Mouse (Mus musculus): ENCODE data around the gene Kcnq5. TPM values are rescaled to one million over a fixed set of nuclear protein-coding genes. Genes with fewer than 3 reads are reported as not detected.

The Kcnq5 gene
- polyA plus RNA-seq, 1 experiment from 2014 or later = 0.99 TPM

GRCm38 (mm10) chr1:21870889-21871288 is 90.9 kb downstream of the Kcnq5 start:
- Histone ChIP-seq H3K9ac (ENCODE audit: low read depth, low read length) (no peak overlapping the region), H3K9me3 (ENCODE audit: control insufficient read depth, low read length) (no peaks in the 10 kb centered on the region), H3K36me3 (ENCODE audit: control insufficient read depth, insufficient read depth, low read length) (no peaks in the 10 kb centered on the region), H3K4me3 (ENCODE audit: low read length) (no peak overlapping the region), H3K27me3 (ENCODE audit: control insufficient read depth, insufficient read depth, low read length) (no peaks in the 10 kb centered on the region), H3K4me1 (ENCODE audit: control insufficient read depth, insufficient read depth, low read length) (no peaks in the 10 kb centered on the region), H3K4me2 (replicated peaks; ENCODE audit: low read depth, low read length) (no peak overlapping the region), H3K27ac (ENCODE audit: low read depth, low read length) (no peak overlapping the region)
- ATAC-seq (ENCODE audit: low FRiP score, low TSS enrichment) = peak; percentile 88
- WGBS = 29% methylated on average over 4 of the region's 4 CpGs

- ATAC-seq (ENCODE audit: low FRiP score, low TSS enrichment) = no peak
- no peaks in the 10 kb centered on the region for H3K4me1 ChIP-seq (ENCODE audit: control insufficient read depth, insufficient read depth, low read length)
- H3K4me3 ChIP-seq (ENCODE audit: low read length) = no peak overlapping the region
- H3K9ac ChIP-seq (ENCODE audit: low read depth, low read length) = no peak overlapping the region
- H3K36me3 ChIP-seq (ENCODE audit: control insufficient read depth, insufficient read depth, low read length) = no peaks in the 10 kb centered on the region
- no peak overlapping the region for H3K27ac ChIP-seq (ENCODE audit: low read depth, low read length)
- no peak overlapping the region for H3K4me2 ChIP-seq (replicated peaks; ENCODE audit: low read depth, low read length)
- H3K9me3 ChIP-seq (ENCODE audit: control insufficient read depth, low read length) = no peaks in the 10 kb centered on the region
- 86% methylated on average over 1 of the region's 1 CpGs for WGBS
- H3K27me3 ChIP-seq (ENCODE audit: control insufficient read depth, insufficient read depth, low read length) = no peaks in the 10 kb centered on the region
Observed at GRCm38 (mm10) chr1:21868484-21868883, 93.3 kb downstream of the Kcnq5 start.

GRCm38 (mm10) chr1:21856399-21856798 is 105.3 kb downstream of the Kcnq5 start:
- WGBS = 79% methylated on average over 3 of the region's 3 CpGs
- Histone ChIP-seq H3K4me1 (ENCODE audit: control insufficient read depth, insufficient read depth, low read length) (no peaks in the 10 kb centered on the region), H3K4me2 (replicated peaks; ENCODE audit: low read depth, low read length) (no peak overlapping the region), H3K9ac (ENCODE audit: low read depth, low read length) (no peak overlapping the region), H3K27ac (ENCODE audit: low read depth, low read length) (no peak overlapping the region), H3K27me3 (ENCODE audit: control insufficient read depth, insufficient read depth, low read length) (no peaks in the 10 kb centered on the region), H3K4me3 (ENCODE audit: low read length) (no peak overlapping the region), H3K9me3 (ENCODE audit: control insufficient read depth, low read length) (no peaks in the 10 kb centered on the region), H3K36me3 (ENCODE audit: control insufficient read depth, insufficient read depth, low read length) (no peaks in the 10 kb centered on the region)
- no peak for ATAC-seq (ENCODE audit: low FRiP score, low TSS enrichment)

GRCm38 (mm10) chr1:21838534-21838933 is 123.2 kb downstream of the Kcnq5 start:
- ATAC-seq (ENCODE audit: low FRiP score, low TSS enrichment) = no peak
- Histone ChIP-seq H3K9me3 (ENCODE audit: control insufficient read depth, low read length) (no peaks in the 10 kb centered on the region), H3K27ac (ENCODE audit: low read depth, low read length) (no peak overlapping the region), H3K9ac (ENCODE audit: low read depth, low read length) (no peak overlapping the region), H3K27me3 (ENCODE audit: control insufficient read depth, insufficient read depth, low read length) (no peaks in the 10 kb centered on the region), H3K4me1 (ENCODE audit: control insufficient read depth, insufficient read depth, low read length) (no peaks in the 10 kb centered on the region), H3K4me3 (ENCODE audit: low read length) (no peak overlapping the region), H3K36me3 (ENCODE audit: control insufficient read depth, insufficient read depth, low read length) (no peaks in the 10 kb centered on the region), H3K4me2 (replicated peaks; ENCODE audit: low read depth, low read length) (no peak overlapping the region)
- WGBS = 16% methylated on average over 3 of the region's 3 CpGs

GRCm38 (mm10) chr1:21837387-21837786 is 124.4 kb downstream of the Kcnq5 start:
- Histone ChIP-seq H3K9me3 (ENCODE audit: control insufficient read depth, low read length) (no peaks in the 10 kb centered on the region), H3K36me3 (ENCODE audit: control insufficient read depth, insufficient read depth, low read length) (no peaks in the 10 kb centered on the region), H3K9ac (ENCODE audit: low read depth, low read length) (no peak overlapping the region), H3K4me1 (ENCODE audit: control insufficient read depth, insufficient read depth, low read length) (no peaks in the 10 kb centered on the region), H3K27ac (ENCODE audit: low read depth, low read length) (no peak overlapping the region), H3K4me3 (ENCODE audit: low read length) (no peak overlapping the region), H3K4me2 (replicated peaks; ENCODE audit: low read depth, low read length) (no peak overlapping the region), H3K27me3 (ENCODE audit: control insufficient read depth, insufficient read depth, low read length) (no peaks in the 10 kb centered on the region)
- ATAC-seq (ENCODE audit: low FRiP score, low TSS enrichment) = no peak
- 67% methylated on average over 2 of the region's 2 CpGs for WGBS

GRCm38 (mm10) chr1:21836337-21836736 is 125.4 kb downstream of the Kcnq5 start:
- Histone ChIP-seq H3K4me1 (ENCODE audit: control insufficient read depth, insufficient read depth, low read length) (no peaks in the 10 kb centered on the region), H3K4me2 (replicated peaks; ENCODE audit: low read depth, low read length) (no peak overlapping the region), H3K4me3 (ENCODE audit: low read length) (no peak overlapping the region), H3K9me3 (ENCODE audit: control insufficient read depth, low read length) (no peaks in the 10 kb centered on the region), H3K9ac (ENCODE audit: low read depth, low read length) (no peak overlapping the region), H3K36me3 (ENCODE audit: control insufficient read depth, insufficient read depth, low read length) (no peaks in the 10 kb centered on the region), H3K27me3 (ENCODE audit: control insufficient read depth, insufficient read depth, low read length) (no peaks in the 10 kb centered on the region), H3K27ac (ENCODE audit: low read depth, low read length) (no peak overlapping the region)
- 77% methylated on average over 3 of the region's 3 CpGs for WGBS
- no peak for ATAC-seq (ENCODE audit: low FRiP score, low TSS enrichment)

GRCm38 (mm10) chr1:21829909-21830455 is 131.8 kb downstream of the Kcnq5 start:
- Histone ChIP-seq H3K27ac (ENCODE audit: low read depth, low read length) (no peak overlapping the region), H3K36me3 (ENCODE audit: control insufficient read depth, insufficient read depth, low read length) (no peaks in the 10 kb centered on the region), H3K4me1 (ENCODE audit: control insufficient read depth, insufficient read depth, low read length) (no peaks in the 10 kb centered on the region), H3K9ac (ENCODE audit: low read depth, low read length) (no peak overlapping the region), H3K27me3 (ENCODE audit: control insufficient read depth, insufficient read depth, low read length) (no peaks in the 10 kb centered on the region), H3K4me2 (replicated peaks; ENCODE audit: low read depth, low read length) (no peak overlapping the region), H3K9me3 (ENCODE audit: control insufficient read depth, low read length) (no peaks in the 10 kb centered on the region), H3K4me3 (ENCODE audit: low read length) (no peak overlapping the region)
- WGBS = 79% methylated on average over 6 of the region's 6 CpGs
- ATAC-seq (ENCODE audit: low FRiP score, low TSS enrichment) = no peak

- no peak overlapping the region for H3K4me3 ChIP-seq (ENCODE audit: low read length)
- no peak overlapping the region for H3K27ac ChIP-seq (ENCODE audit: low read depth, low read length)
- no peak overlapping the region for H3K9ac ChIP-seq (ENCODE audit: low read depth, low read length)
- no peaks in the 10 kb centered on the region for H3K36me3 ChIP-seq (ENCODE audit: control insufficient read depth, insufficient read depth, low read length)
- H3K4me1 ChIP-seq (ENCODE audit: control insufficient read depth, insufficient read depth, low read length) = no peaks in the 10 kb centered on the region
- no peak overlapping the region for H3K4me2 ChIP-seq (replicated peaks; ENCODE audit: low read depth, low read length)
- no peaks in the 10 kb centered on the region for H3K27me3 ChIP-seq (ENCODE audit: control insufficient read depth, insufficient read depth, low read length)
- H3K9me3 ChIP-seq (ENCODE audit: control insufficient read depth, low read length) = no peaks in the 10 kb centered on the region
- ATAC-seq (ENCODE audit: low FRiP score, low TSS enrichment) = no peak
- WGBS = 90% methylated on average over 10 of the region's 10 CpGs
Observed at GRCm38 (mm10) chr1:21820066-21820630, 141.6 kb downstream of the Kcnq5 start.

GRCm38 (mm10) chr1:21805064-21805463 is 156.7 kb downstream of the Kcnq5 start:
- Histone ChIP-seq H3K27ac (ENCODE audit: low read depth, low read length) (no peak overlapping the region), H3K9ac (ENCODE audit: low read depth, low read length) (no peak overlapping the region), H3K36me3 (ENCODE audit: control insufficient read depth, insufficient read depth, low read length) (no peaks in the 10 kb centered on the region), H3K9me3 (ENCODE audit: control insufficient read depth, low read length) (no peaks in the 10 kb centered on the region), H3K27me3 (ENCODE audit: control insufficient read depth, insufficient read depth, low read length) (no peaks in the 10 kb centered on the region), H3K4me1 (ENCODE audit: control insufficient read depth, insufficient read depth, low read length) (no peaks in the 10 kb centered on the region), H3K4me2 (replicated peaks; ENCODE audit: low read depth, low read length) (no peak overlapping the region), H3K4me3 (ENCODE audit: low read length) (no peak overlapping the region)
- 89% methylated on average over 2 of the region's 2 CpGs for WGBS
- no peak for ATAC-seq (ENCODE audit: low FRiP score, low TSS enrichment)
